Mouse (Mus musculus) kidney, adult 2 months (tissue): Measurements from ENCODE around the gene Hdhd5.

Experiments used
- CTCF ChIP-seq: fragments of 200-500 bp; conservative IDR thresholded peaks from 2 replicates; pipeline ENCODE4 v1.5.1; 2011; ENCODE audit warnings: low read depth, mild to moderate bottlenecking, control low read depth, low read length, moderate library complexity, mixed read lengths; ENCODE audit not compliant: insufficient read depth, insufficient read length
- POLR2A ChIP-seq: fragments of 200-500 bp; IDR thresholded peaks from one replicate; pipeline ENCODE4 v1.6.1; 2011; ENCODE audit warnings: low read depth, low read length, control low read depth

DNA sequence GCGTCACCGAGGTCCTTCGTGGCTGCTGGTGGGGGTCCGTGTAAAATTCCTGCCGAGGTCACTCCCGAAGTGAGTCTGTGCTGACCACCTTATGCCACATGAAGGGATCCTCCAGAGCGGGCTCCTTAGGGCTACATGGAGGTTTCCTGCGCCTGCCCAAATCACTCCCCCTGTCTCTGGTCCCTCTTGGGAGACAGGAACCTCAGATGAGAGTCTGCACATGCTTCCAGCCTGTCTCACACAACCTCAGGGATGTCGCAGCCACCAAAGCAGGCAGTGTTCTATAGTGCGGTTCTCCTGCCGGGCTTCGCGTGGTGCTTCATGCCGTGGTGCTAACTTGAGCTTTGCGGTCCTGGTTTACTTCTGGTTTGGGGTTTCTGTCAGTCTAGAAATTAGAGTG, 69.9 kb downstream of the Hdhd5 start:
- TF ChIP-seq POLR2A (no peak), CTCF (no peak)
